Mouse (Mus musculus) heart, adult 18-20 months (tissue): ENCODE data around the gene Dennd1a. TPM values are rescaled to one million over a fixed set of nuclear protein-coding genes. Genes with fewer than 3 reads are reported as not detected.
A peak's percentile ranks its signal among the peaks of the same experiment; 100 is the strongest.

ENCODE experiments used
- DNase-seq, 2 experiments: peaks; one replicate each; pipeline ENCODE4 v3.0.0; 2021 to 2022; ENCODE audit warnings: mixed read lengths in 1 of 2
- total RNA-seq, 2 experiments: library from RNA; stranded (reverse); gene quantifications; 2 replicates each; pipeline ENCODE4 v1.2.3; 2021

Gene Dennd1a
- total RNA-seq, 2 experiments from 2014 or later: 22.9 to 27.2 TPM

GRCm38 (mm10) chr2:38229882-38230281, 57.3 kb downstream of the Dennd1a start:
- DNase-seq: no peak

GRCm38 (mm10) chr2:38223759-38224158, 63.4 kb downstream of the Dennd1a start:
- peak; percentile 42 to 63 for DNase-seq

GRCm38 (mm10) chr2:38221461-38221860, 65.7 kb downstream of the Dennd1a start:
- no peak for DNase-seq

GRCm38 (mm10) chr2:38220687-38221435, 66.3 kb downstream of the Dennd1a start:
- no peak for DNase-seq

DNA sequence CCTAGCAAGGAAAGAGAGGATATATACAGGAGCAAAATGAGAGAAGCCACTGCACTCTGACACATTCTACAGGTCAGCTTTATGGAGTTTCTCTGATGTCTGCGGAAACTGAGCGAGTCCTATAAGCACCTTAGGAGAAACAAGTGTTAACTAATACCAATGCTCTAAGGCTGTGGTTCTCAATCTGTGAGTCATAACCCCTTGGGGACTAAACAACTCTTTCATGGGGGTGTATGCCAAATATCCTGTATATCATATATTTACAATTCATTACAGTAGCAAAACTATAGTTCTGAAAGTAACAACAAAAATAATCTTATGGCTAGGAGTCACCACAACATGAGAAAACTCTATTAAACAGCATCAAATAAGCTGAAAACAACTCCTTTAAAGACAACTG, 67.5 kb downstream of the Dennd1a start:
- no peak for DNase-seq

GRCm38 (mm10) chr2:38213041-38213440, 74.1 kb downstream of the Dennd1a start:
- DNase-seq: no peak

DNA sequence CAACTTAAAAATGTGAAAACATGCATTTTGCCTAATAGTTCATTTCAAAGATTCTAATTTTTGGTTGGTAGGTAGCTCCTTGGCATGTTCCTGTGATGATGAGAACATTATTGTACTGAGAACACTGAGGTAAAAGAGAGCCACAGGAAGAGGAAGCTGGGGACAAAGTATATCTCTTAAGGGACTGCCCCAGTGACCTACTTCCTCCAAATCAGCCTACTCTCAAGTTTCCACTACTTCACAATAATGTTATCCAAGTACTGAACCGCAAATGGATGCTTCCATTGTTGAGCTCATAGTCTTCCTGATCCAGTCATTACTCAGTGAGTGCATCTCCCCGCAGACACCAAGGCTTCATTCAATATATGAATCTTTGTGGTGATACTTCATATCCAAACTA, 75.8 kb downstream of the Dennd1a start:
- no peak for DNase-seq

DNA sequence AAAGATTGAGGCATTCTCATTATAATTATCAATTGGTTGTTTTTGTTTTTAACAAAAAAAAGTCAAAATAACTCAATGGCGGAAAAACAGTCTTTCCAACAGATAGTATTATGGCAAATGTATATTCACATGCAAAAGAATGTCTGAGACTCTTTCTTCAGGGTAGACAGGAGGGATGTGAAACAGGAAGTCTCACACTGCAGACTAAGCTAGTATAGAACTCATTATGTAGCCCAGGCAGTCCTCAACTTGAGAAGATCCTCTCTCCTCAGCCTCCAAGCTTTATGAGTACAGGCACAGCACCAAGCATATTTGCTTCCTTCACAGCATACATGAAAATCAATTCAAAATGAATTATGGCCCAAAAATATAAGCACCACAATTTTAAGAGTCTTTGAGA, 79.4 kb downstream of the Dennd1a start:
- no peak for DNase-seq

DNA sequence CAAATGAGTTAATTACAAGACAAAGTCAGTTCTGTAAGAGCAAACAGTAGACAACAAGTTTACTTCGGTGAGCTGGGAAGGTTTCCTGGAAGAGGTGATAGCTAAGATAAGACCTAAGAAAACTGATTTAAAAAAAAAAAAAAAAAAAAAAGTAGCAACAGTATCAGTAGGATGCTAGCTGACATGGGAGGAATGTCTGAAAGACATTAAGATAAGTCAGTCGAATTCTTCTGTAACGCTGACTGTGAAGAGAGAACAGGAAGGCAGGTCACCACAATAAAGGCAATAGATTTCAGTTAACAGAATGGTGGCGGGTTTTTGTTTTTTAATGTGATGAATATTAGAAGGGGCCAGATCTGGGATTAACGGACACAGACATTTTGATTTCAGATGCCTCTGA, 81.9 kb downstream of the Dennd1a start:
- no peak for DNase-seq

DNA sequence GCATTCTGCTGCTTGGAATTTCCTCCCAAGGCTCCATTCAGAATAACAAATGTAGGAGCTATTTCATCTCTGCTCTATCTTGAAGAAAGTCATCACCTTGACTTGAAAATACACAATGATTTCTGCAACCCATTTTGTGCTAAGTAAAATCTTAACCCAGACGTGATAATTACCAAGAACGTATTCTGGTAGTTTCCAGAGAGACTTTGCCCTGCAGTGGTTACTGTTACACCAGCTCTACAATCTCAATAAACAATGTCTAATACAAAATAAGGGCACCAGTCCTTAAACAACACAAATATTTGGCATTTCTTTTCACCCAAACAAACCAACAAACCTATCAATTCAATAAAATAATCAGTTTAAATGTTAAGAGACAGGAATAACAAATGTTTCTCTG, 82.5 kb downstream of the Dennd1a start:
- DNase-seq: no peak

- no peak for DNase-seq
Observed at GRCm38 (mm10) chr2:38198072-38198471, 89.1 kb downstream of the Dennd1a start.

GRCm38 (mm10) chr2:38196199-38197060, 90.8 kb downstream of the Dennd1a start:
- no peak for DNase-seq

DNA sequence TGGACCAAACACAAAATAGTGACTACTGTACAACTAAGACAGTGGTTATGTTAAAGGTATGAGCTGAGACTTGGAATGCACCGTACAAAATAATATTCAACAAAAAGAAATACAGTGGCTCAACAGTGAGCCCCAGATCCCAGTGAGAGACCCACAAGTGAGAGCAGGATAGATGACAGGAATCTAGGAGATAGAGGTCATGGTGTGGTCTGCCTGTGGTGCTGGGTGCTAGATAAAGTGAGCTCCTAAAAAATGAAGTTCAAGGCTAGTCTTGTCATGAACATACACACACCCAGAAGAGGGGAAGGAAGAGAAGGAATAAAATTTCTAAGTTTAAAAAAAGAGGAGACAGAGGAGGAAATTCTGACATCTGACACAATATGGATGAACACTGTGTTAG, 95.2 kb downstream of the Dennd1a start:
- DNase-seq: no peak

DNA sequence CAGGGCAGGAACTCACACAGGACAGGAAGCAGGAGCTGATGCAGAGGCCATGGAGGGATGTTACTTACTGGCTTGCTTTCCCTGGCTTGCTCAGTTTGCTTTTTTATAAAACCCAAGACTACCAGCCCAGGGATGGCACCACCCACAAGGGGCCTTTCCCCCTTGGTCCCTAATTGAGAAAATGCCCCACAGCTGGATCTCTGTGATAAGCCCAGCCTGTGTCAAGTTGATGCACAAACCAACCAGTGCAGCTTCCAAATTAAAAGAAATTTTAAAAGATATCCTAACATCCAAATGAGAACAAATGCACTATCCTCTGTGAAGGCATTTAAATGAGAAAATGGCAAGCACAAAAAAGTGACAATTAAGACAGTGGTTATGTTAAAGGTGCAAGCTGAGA, 95.6 kb downstream of the Dennd1a start:
- no peak for DNase-seq

DNA sequence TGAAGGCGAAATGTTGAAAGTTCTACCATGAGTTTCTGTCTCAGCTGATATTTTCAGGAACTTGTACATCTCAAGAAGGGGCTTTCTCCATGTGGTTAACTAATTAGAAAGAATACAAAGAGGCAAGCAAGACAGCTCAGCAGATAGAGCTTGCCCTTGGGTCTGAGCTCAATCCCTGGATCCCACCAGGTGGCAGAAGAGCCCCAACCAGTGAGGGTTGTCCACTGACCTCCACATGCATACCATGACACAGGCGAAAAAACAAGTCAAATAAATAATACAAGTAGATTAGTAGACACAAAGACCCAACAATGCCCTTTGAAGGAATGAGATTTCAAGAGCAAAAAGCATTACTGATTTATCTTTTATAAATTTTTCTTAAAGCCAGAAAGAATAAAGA, 100.8 kb downstream of the Dennd1a start:
- DNase-seq: no peak

DNA sequence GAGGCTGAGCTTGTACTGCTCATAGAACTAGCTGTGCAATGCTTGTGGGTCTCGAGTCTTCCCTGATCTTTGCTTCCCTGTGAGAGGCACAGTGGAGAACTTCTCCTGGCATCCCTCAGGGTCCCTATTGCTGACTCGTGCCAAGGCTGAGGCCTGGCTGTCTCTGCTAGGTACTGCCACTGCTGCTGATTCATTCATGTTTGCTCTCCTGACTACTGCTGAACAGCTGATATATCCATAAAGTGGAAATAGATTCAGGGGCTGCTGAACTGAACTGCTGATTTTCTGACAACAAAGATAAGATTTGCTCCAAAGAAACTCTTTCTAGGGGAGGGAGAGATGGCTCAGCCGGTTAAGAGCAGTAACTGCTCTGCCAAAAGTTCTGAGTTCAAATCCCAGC, 102.2 kb downstream of the Dennd1a start:
- no peak for DNase-seq

DNA sequence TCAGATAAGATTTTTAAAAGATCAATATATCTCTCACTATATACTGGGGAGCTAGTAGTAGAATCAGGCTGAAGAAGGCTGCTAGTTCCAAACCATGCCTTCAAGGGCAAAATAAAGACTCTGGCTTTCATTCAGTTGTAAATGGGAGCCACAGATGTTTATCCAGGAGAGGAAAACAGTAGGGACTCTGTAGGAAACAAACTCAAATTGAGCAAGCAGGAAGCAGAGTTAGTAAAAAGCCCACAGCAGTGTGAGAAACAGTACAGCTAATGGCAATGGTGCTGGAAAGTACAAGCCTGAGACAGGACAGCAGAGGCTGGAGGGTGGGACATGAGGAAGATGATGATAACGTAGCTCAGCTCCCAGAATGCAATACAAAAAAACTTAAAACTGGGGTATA, 103.3 kb downstream of the Dennd1a start:
- no peak for DNase-seq

- no peak for DNase-seq
Observed at GRCm38 (mm10) chr2:38182283-38182682, 104.9 kb downstream of the Dennd1a start.

DNA sequence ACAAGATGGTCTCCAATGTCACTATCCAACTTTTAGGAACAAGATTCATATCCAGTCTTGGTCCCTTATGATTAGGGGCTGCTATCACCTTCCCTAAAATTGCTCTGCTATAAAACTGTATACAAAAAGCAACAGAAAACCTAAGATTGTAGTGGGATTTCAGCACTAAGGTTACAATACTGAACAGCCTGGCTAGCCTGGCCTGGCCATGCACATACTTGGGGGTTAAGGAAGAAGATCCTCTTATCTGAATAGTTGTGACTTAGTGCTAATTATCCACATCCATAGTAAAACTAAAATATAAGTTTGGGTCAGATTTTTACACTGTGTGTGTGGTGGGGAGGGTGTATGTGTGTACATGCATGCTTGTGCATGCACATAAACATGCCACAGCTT, 109.6 kb downstream of the Dennd1a start:
- DNase-seq: no peak

- DNase-seq: no peak
Observed at GRCm38 (mm10) chr2:38176870-38177582, 110.2 kb downstream of the Dennd1a start.

DNA sequence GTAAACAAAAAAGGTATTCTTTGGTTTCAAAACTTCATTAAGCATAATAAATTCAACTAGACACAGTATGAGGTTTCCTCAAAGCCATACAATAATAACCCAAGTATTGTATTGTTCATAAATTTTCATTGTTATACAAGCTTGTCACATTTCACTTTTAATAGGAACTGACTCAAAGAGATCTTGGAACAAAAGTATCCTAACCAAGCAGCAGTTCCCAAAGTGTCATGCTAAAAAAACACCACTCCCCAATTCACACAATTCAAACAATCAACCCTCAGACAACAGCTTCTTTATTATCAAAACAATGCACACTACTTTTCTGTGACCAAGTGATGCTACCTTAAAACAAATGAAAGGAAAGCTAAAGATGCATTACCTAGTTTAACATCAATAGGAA, 111.9 kb downstream of the Dennd1a start:
- no peak for DNase-seq

DNA sequence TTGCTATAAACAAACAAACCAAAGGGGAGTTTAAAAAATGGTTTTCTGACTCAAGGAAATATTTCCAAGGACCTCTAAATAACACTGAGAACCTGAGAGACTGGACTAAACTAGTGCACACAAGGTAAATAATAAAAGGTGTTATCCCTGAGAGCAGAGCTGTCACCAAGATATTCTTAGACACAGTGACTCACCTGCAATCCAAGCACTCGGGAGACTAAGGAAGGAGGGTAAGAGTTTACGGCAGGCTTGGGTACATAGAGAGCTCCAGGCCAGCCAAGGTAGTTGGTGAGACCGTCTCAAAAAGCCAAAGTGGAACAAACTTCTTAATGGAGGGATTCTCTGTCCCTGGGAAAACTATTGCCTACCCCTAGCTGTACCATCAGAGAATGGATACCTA, 118.6 kb downstream of the Dennd1a start:
- no peak for DNase-seq

GRCm38 (mm10) chr2:38165966-38166365, 121.2 kb downstream of the Dennd1a start:
- DNase-seq: no peak
